Mouse (Mus musculus): ENCODE measurements at regions not wholly inside any gene's neighbourhood (a gene's known extent, or its start where the extent isn't known, plus 50 kb on each side); places are given as distances from the start of the nearest gene placed in this dataset.

DNA sequence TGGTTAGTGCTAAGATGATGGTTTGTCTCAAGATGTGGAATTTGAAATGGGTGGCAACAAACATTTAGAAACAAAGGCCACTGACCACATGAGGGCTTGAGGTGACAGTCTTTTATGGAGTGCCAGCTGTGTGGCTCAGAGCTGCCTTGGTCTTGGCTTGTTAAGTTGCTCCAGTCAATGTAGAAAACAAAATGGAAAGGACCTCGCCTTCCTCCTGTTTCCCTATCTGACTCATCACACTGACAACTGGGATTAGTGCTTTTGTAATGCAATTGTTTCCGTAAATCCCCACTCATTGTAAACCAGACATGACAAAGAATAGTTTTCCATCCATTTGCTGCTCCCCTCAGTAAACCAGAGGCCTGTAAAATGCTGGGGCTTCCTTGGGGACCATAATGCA, 757.8 kb downstream of the Inhba start:
- TF ChIP-seq MAX (IDR thresholded peaks at IDR 0.05; ENCODE audit: low read depth) (no peak), POLR2A (IDR thresholded peaks at IDR 0.05; ENCODE audit: insufficient read length, low read depth) (no peak), REST (IDR thresholded peaks at IDR 0.05; ENCODE audit: insufficient read depth, insufficient read length) (no peak), USF1 (IDR thresholded peaks at IDR 0.05; ENCODE audit: low read depth) (no peak), TCF12 (IDR thresholded peaks at IDR 0.05; ENCODE audit: insufficient read depth, poor library complexity, severe bottlenecking) (no peak), POLR2AphosphoS2 (IDR thresholded peaks at IDR 0.05; ENCODE audit: insufficient read length, low read depth) (no peak)
